Comparison of ENCODE assay signal across 8 mouse cellular contexts in genomic region chr11:78032809-78033195, GRCm38 (mm10). TPM values are rescaled to one million over a fixed set of nuclear protein-coding genes. Genes with fewer than 3 reads are reported as not detected.
A peak's percentile ranks its signal among the peaks of the same experiment; 100 is the strongest.
DNase-seq lines count a peak whose midpoint lies in the region; ATAC-seq lines count a peak whose summit lies in the region.

No protein-coding gene starts in this region.

- ATAC-seq in kidney, embryonic 15.5 days (replicated peaks; ENCODE audit: low FRiP score), result no peak
- no peak for ATAC-seq in hindbrain, embryonic 14.5 days (ENCODE audit: low FRiP score)
- ATAC-seq in midbrain, embryonic 13.5 days, result no peak

- H3K36me3 ChIP-seq in kidney, embryonic 15.5 days, result peaks cover 37% of the 10 kb centered on the region
- H3K36me3 ChIP-seq in hindbrain, embryonic 14.5 days (replicated peaks; ENCODE audit: control insufficient read depth, insufficient read depth), result peaks cover 53% of the 10 kb centered on the region
- peaks cover 40% of the 10 kb centered on the region for H3K36me3 ChIP-seq in midbrain, embryonic 13.5 days

- H3K4me1 ChIP-seq in kidney, embryonic 15.5 days, result peaks cover 47% of the 10 kb centered on the region
- peaks cover 12% of the 10 kb centered on the region for H3K4me1 ChIP-seq in hindbrain, embryonic 14.5 days (replicated peaks; ENCODE audit: control insufficient read depth, insufficient read depth, low read length)
- H3K4me1 ChIP-seq in midbrain, embryonic 13.5 days (replicated peaks), result peaks cover 42% of the 10 kb centered on the region

- 14% methylated on average over 5 of the region's 5 CpGs for WGBS in kidney, embryonic 15.5 days
- 9% methylated on average over 5 of the region's 5 CpGs for WGBS in hindbrain, embryonic 14.5 days
- WGBS in midbrain, embryonic 13.5 days, result 5% methylated on average over 5 of the region's 5 CpGs

- intact Hi-C loops in gastrocnemius, postnatal 14 days (cut with DNase I; ENCODE audit: low total_unique reads), result no loop called here

- peak overlapping the region; percentile 69 for H3K4me3 ChIP-seq in kidney, embryonic 15.5 days (replicated peaks)
- H3K4me3 ChIP-seq in hindbrain, embryonic 14.5 days (replicated peaks; ENCODE audit: low read length), result peak overlapping the region; percentile 67
- peak overlapping the region; percentile 72 for H3K4me3 ChIP-seq in midbrain, embryonic 13.5 days (replicated peaks)

- H3K4me2 ChIP-seq in kidney, embryonic 15.5 days, result peak overlapping the region; percentile 95
- H3K4me2 ChIP-seq in hindbrain, embryonic 14.5 days (replicated peaks), result peak overlapping the region; percentile 62
- H3K4me2 ChIP-seq in midbrain, embryonic 13.5 days (replicated peaks), result peak overlapping the region; percentile 74

- DNase-seq in kidney, postnatal 25 days, result no peak
- peak; percentile 32 for DNase-seq in brain, adult 2 months (ENCODE audit: low read depth, low spot score)
- DNase-seq in hindbrain, embryonic 14.5 days (ENCODE audit: low spot score), result no peak
- DNase-seq in MN1 (ENCODE audit: low spot score), result no peak
- DNase-seq in gastrocnemius, postnatal 14 days, result no peak
- no peak for DNase-seq in right cerebral cortex, adult 18-20 months

- peak overlapping the region; percentile 94 for H3K27ac ChIP-seq in kidney, embryonic 15.5 days
- H3K27ac ChIP-seq in hindbrain, embryonic 14.5 days, result peak overlapping the region; percentile 93
- peak overlapping the region; percentile 97 for H3K27ac ChIP-seq in midbrain, embryonic 13.5 days

- H3K9me3 ChIP-seq in kidney, embryonic 15.5 days (replicated peaks), result no peaks in the 10 kb centered on the region
- H3K9me3 ChIP-seq in hindbrain, embryonic 14.5 days (ENCODE audit: control insufficient read depth, low read length), result no peaks in the 10 kb centered on the region
- H3K9me3 ChIP-seq in midbrain, embryonic 13.5 days, result no peaks in the 10 kb centered on the region

- no peaks in the 10 kb centered on the region for H3K27me3 ChIP-seq in kidney, embryonic 15.5 days
- no peaks in the 10 kb centered on the region for H3K27me3 ChIP-seq in hindbrain, embryonic 14.5 days (ENCODE audit: control insufficient read depth, insufficient read depth, low read length)
- H3K27me3 ChIP-seq in midbrain, embryonic 13.5 days, result no peaks in the 10 kb centered on the region

- peak overlapping the region; percentile 79 for H3K9ac ChIP-seq in kidney, embryonic 15.5 days
- peak overlapping the region; percentile 86 for H3K9ac ChIP-seq in hindbrain, embryonic 14.5 days
- peak overlapping the region; percentile 86 for H3K9ac ChIP-seq in midbrain, embryonic 13.5 days (replicated peaks)

RNA-seq across cellular contexts. Expression of gene Dhrs13, which starts 0.7 kb away (rescaled TPM):
- polyA plus RNA-seq in kidney, embryonic 15.5 days (2015; fragmentation: Nextera tagmentation; extraction: Ambion mirVana), result 16.6 and 18.3 TPM in 2 replicates
- polyA plus RNA-seq in hindbrain, embryonic 14.5 days (2014; fragmentation: Nextera tagmentation; extraction: Ambion mirVana), result 58.8 and 59.8 TPM in 2 replicates
- 31.6 and 32.4 TPM in 2 replicates for polyA plus RNA-seq in midbrain, embryonic 13.5 days (2015; fragmentation: Nextera tagmentation; extraction: Ambion mirVana)
- 1 to 10 TPM; 1.6 to 1.7 TPM for total RNA-seq in gastrocnemius, postnatal 14 days (2021)

RNA-seq across cellular contexts. Expression of gene Flot2, which starts 4.9 kb away (rescaled TPM):
- 46.1 and 53.2 TPM in 2 replicates for polyA plus RNA-seq in kidney, embryonic 15.5 days (2015; fragmentation: Nextera tagmentation; extraction: Ambion mirVana)
- polyA plus RNA-seq in hindbrain, embryonic 14.5 days (2014; fragmentation: Nextera tagmentation; extraction: Ambion mirVana), result 92.4 and 98.4 TPM in 2 replicates
- polyA plus RNA-seq in midbrain, embryonic 13.5 days (2015; fragmentation: Nextera tagmentation; extraction: Ambion mirVana), result 66.9 and 68.4 TPM in 2 replicates
- total RNA-seq in gastrocnemius, postnatal 14 days (2021), result 10 to 100 TPM; 60.7 to 64.3 TPM

RNA-seq across cellular contexts. Expression of gene Eral1, which starts 47.4 kb away (rescaled TPM):
- polyA plus RNA-seq in kidney, embryonic 15.5 days (2015; fragmentation: Nextera tagmentation; extraction: Ambion mirVana), result 34.2 and 38.4 TPM in 2 replicates
- polyA plus RNA-seq in hindbrain, embryonic 14.5 days (2014; fragmentation: Nextera tagmentation; extraction: Ambion mirVana), result 30.3 and 32.6 TPM in 2 replicates
- 32.7 and 33.8 TPM in 2 replicates for polyA plus RNA-seq in midbrain, embryonic 13.5 days (2015; fragmentation: Nextera tagmentation; extraction: Ambion mirVana)
- total RNA-seq in gastrocnemius, postnatal 14 days (2021), result 10 to 100 TPM; 18.9 to 22.2 TPM

RNA-seq across cellular contexts. Expression of gene Phf12, which starts 50.2 kb away (rescaled TPM):
- 15.0 and 20.5 TPM in 2 replicates for polyA plus RNA-seq in kidney, embryonic 15.5 days (2015; fragmentation: Nextera tagmentation; extraction: Ambion mirVana)
- 14.2 and 15.4 TPM in 2 replicates for polyA plus RNA-seq in hindbrain, embryonic 14.5 days (2014; fragmentation: Nextera tagmentation; extraction: Ambion mirVana)
- polyA plus RNA-seq in midbrain, embryonic 13.5 days (2015; fragmentation: Nextera tagmentation; extraction: Ambion mirVana), result 22.7 and 22.8 TPM in 2 replicates
- total RNA-seq in gastrocnemius, postnatal 14 days (2021), result 10 to 100 TPM; 18.3 to 19.1 TPM
